Mouse (Mus musculus): ENCODE results near the gene Olfr970.

Gene Olfr970

DNA sequence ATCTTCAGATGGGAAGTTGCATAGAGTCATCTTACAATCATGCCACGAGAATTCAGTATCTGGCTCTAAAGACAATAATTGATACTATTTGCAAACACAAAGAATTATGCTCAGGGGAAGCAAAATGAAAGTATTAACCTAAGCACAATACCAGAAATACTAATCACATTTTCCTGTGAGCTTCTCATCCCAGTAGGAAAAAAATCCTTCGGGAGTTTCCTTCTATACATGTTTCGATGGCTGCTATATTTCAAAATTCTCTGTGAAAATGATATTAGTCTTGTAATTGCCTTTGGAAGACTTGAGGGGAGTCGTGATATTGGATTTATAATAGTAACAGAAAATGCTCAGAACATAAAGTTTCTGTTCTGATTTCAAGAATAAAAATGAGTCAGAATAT, at the start of gene Olfr970:
Gene Olfr970, plus strand, starts transcription at position 301 of the 400 bp plus-strand sequence.
- WGBS: 74% methylated on average over 4 of the region's 4 CpGs

DNA sequence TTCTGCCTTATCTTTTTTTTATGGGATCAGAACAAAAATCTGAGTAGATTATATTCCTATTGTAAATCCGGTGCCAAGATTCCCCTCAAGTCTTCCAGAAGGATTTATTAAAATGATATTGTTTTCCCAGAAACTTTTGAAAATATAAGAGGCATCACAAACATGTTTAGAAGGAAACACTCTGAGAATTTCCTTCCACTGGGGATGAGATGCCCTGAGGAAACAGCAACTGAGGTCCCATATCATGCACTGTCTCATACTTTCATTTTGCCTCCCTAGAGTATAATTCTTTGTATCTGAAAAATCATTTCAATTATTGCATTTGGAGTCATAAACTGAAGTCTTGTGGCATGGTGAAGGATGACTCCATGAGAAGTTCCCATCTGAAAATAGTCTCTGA, 25.5 kb upstream of the Olfr970 start, which contains the start of gene Olfr968:
Gene Olfr968, minus strand, starts transcription at position 101 of the 400 bp plus-strand sequence.
- WGBS: 87% methylated on average over 1 of the region's 1 CpGs

DNA sequence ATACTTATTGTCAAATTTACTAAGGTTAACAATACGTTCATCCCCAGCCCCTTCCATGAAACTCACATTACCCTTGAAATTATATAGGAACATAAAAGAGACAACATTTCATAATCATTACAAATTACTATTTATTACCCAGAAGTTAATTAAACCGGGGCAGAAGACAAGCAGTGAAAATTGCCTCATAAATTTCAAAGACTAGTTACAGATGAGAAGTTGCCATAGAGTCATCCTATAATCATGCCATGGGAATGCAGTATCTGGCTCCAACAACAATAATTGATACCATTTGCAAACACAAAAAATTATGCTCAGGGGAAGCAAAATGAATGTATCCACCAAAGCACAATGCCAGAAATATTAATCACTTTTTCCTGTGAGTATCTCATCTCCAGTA, 18.1 kb upstream of the Olfr970 start, which contains the start of gene Olfr969:
Gene Olfr969, plus strand, starts transcription at position 388 of the 400 bp plus-strand sequence.
- 74% methylated on average over 2 of the region's 2 CpGs for WGBS

DNA sequence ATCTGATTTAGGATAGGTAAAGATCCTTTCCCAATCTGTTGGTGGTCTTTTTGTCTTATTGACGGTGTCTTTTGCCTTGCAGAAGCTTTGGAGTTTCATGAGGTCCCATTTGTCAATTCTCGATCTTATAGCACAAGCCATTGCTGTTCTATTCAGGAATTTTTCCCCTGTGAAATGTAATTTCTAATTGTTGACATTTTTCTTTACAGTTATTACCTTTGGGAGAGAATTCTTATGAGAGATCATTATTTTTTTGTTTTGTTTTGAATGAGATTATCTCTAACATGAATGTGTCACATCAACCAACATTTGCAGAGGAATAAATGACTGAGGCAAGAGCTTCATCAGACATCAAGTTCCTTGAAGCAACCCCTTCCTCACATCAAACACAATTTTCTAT, 27.9 kb downstream of the Olfr970 start, which contains the start of gene Olfr971:
Gene Olfr971, plus strand, starts transcription at position 301 of the 400 bp plus-strand sequence.
- 85% methylated on average over 2 of the region's 2 CpGs for WGBS

DNA sequence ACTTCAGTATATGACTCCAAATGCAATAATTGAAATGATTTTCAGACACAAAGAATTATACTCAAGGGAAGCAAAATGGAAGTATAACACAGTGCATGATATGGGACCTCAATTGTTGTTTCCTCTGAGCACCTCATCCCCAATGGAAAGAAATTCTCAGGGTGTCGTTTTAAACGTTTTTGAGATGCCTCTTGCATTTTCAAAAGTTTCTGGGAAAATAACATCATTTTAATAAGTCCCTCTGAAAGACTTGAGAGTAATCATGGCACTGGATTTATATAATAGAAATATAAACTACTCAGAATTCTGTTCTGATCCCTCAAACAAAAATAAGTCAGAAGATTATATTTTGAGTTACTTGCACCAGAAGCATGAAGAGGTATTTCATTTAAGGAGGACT, 57.5 kb downstream of the Olfr970 start, which contains the start of gene Olfr972:
Gene Olfr972, plus strand, starts transcription at position 301 of the 400 bp plus-strand sequence.
- 66% methylated on average over 2 of the region's 2 CpGs for WGBS

Data from cerebral cortex, adult 2 months (tissue).